Mouse (Mus musculus): ENCODE measurements at regions not wholly inside any gene's neighbourhood (a gene's known extent, or its start where the extent isn't known, plus 50 kb on each side); places are given as distances from the start of the nearest gene placed in this dataset.

DNA sequence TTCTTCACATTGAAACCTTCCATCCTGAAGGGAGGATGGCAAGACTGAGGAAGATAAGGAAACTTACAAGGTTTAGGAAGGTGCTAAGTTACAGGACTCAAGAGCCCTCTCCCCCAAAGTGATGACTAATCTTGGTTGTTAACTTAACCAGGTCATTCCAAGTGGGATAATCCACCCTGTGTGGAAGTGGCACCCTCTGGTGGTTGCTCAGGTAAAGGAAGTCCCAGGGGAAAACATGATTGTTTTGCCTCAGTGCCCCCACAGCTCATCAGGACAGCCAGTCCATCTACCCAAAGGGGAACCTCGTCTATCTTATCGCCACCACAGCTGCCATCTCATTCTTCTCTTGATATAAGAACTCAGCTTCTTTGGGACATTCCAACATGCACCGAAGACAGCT is 244.6 kb upstream of the Npvf start:
- TF ChIP-seq POLR2A (IDR thresholded peaks at IDR 0.05; ENCODE audit: control insufficient read depth, low read depth, low read length) = no peak
- no peak for TF ChIP-seq CTCF (IDR thresholded peaks at IDR 0.05; ENCODE audit: control insufficient read depth, insufficient read depth, insufficient replicate concordance, low read depth, low read length)
